Mouse (Mus musculus): ENCODE results near the gene Tmem135. TPM values are rescaled to one million over a fixed set of nuclear protein-coding genes. Genes with fewer than 3 reads are reported as not detected.
A peak's percentile ranks its signal among the peaks of the same experiment; 100 is the strongest.

The Tmem135 gene
- polyA plus RNA-seq, 1 experiment from 2014 or later = 21.0 TPM

GRCm38 (mm10) chr7:89161610-89162378 is 242.2 kb downstream of the Tmem135 start:
- H3K4me3 ChIP-seq (ENCODE audit: low read depth, low read length) = no peak overlapping the region
- no peak for TF ChIP-seq EP300 (optimal IDR thresholded peaks at IDR 0.05)
- no peak for TF ChIP-seq CTCF (IDR thresholded peaks at IDR 0.05; ENCODE audit: low read depth)
- no peaks in the 10 kb centered on the region for H3K4me1 ChIP-seq (replicated peaks; ENCODE audit: control insufficient read depth, insufficient read depth)
- WGBS = 70% methylated on average over 6 of the region's 6 CpGs
- no peak overlapping the region for H3K9ac ChIP-seq (ENCODE audit: low read length)
- DNase-seq (ENCODE audit: low spot score) (no peak), ATAC-seq (ENCODE audit: low FRiP score, low TSS enrichment) (no peak)
- no peak overlapping the region for H3K4me2 ChIP-seq (replicated peaks; ENCODE audit: low read depth)
- no peaks in the 10 kb centered on the region for H3K9me3 ChIP-seq (ENCODE audit: control insufficient read depth, low read length)
- no peak overlapping the region for H3K27ac ChIP-seq (replicated peaks)
- no peaks in the 10 kb centered on the region for H3K27me3 ChIP-seq (ENCODE audit: control insufficient read depth, insufficient read depth, low read length)
- no peaks in the 10 kb centered on the region for H3K36me3 ChIP-seq (ENCODE audit: control insufficient read depth, insufficient read depth, low read length)

- Histone ChIP-seq H3K4me3 (ENCODE audit: low read depth, low read length) (no peak overlapping the region), H3K9me3 (ENCODE audit: control insufficient read depth, low read length) (no peaks in the 10 kb centered on the region), H3K4me1 (replicated peaks; ENCODE audit: control insufficient read depth, insufficient read depth) (no peaks in the 10 kb centered on the region), H3K4me2 (replicated peaks; ENCODE audit: low read depth) (no peak overlapping the region), H3K9ac (ENCODE audit: low read length) (no peak overlapping the region), H3K27me3 (ENCODE audit: control insufficient read depth, insufficient read depth, low read length) (no peaks in the 10 kb centered on the region), H3K27ac (replicated peaks) (no peak overlapping the region), H3K36me3 (ENCODE audit: control insufficient read depth, insufficient read depth, low read length) (no peaks in the 10 kb centered on the region)
- 61% methylated on average over 8 of the region's 8 CpGs for WGBS
- DNase-seq (ENCODE audit: low spot score) = no peak
- no peak for TF ChIP-seq EP300 (optimal IDR thresholded peaks at IDR 0.05)
- TF ChIP-seq CTCF (IDR thresholded peaks at IDR 0.05; ENCODE audit: low read depth) = no peak
- peak; percentile 86 for ATAC-seq (ENCODE audit: low FRiP score, low TSS enrichment)
Observed at GRCm38 (mm10) chr7:89157356-89157755, 246.7 kb downstream of the Tmem135 start.

- Histone ChIP-seq H3K9me3 (ENCODE audit: control insufficient read depth, low read length) (no peaks in the 10 kb centered on the region), H3K9ac (ENCODE audit: low read length) (no peak overlapping the region), H3K4me2 (replicated peaks; ENCODE audit: low read depth) (no peak overlapping the region), H3K4me3 (ENCODE audit: low read depth, low read length) (no peak overlapping the region), H3K36me3 (ENCODE audit: control insufficient read depth, insufficient read depth, low read length) (no peaks in the 10 kb centered on the region), H3K4me1 (replicated peaks; ENCODE audit: control insufficient read depth, insufficient read depth) (no peaks in the 10 kb centered on the region), H3K27ac (replicated peaks) (no peak overlapping the region), H3K27me3 (ENCODE audit: control insufficient read depth, insufficient read depth, low read length) (no peaks in the 10 kb centered on the region)
- ATAC-seq (ENCODE audit: low FRiP score, low TSS enrichment) = no peak
- TF ChIP-seq CTCF (IDR thresholded peaks at IDR 0.05; ENCODE audit: low read depth) = no peak
- TF ChIP-seq EP300 (optimal IDR thresholded peaks at IDR 0.05) = no peak
- 74% methylated on average over 4 of the region's 4 CpGs for WGBS
- DNase-seq (ENCODE audit: low spot score) = no peak
Observed at GRCm38 (mm10) chr7:89156629-89157028, 247.4 kb downstream of the Tmem135 start.

- Histone ChIP-seq H3K9me3 (ENCODE audit: control insufficient read depth, low read length) (no peaks in the 10 kb centered on the region), H3K27me3 (ENCODE audit: control insufficient read depth, insufficient read depth, low read length) (no peaks in the 10 kb centered on the region), H3K4me1 (replicated peaks; ENCODE audit: control insufficient read depth, insufficient read depth) (no peaks in the 10 kb centered on the region), H3K27ac (replicated peaks) (no peak overlapping the region), H3K36me3 (ENCODE audit: control insufficient read depth, insufficient read depth, low read length) (0 out of 2 replicates have a peak, but pooled peaks cover 2% of the 10 kb centered on the region), H3K4me2 (replicated peaks; ENCODE audit: low read depth) (no peak overlapping the region), H3K9ac (ENCODE audit: low read length) (no peak overlapping the region), H3K4me3 (ENCODE audit: low read depth, low read length) (no peak overlapping the region)
- no peak for ATAC-seq (ENCODE audit: low FRiP score, low TSS enrichment)
- TF ChIP-seq EP300 (optimal IDR thresholded peaks at IDR 0.05) (no peak), CTCF (IDR thresholded peaks at IDR 0.05; ENCODE audit: low read depth) (no peak)
- 50% methylated on average over 7 of the region's 7 CpGs for WGBS
- no peak for DNase-seq (ENCODE audit: low spot score)
Observed at GRCm38 (mm10) chr7:89155741-89156140, 248.3 kb downstream of the Tmem135 start.

- TF ChIP-seq EP300 (optimal IDR thresholded peaks at IDR 0.05) = no peak
- no peak for TF ChIP-seq CTCF (IDR thresholded peaks at IDR 0.05; ENCODE audit: low read depth)
- no peaks in the 10 kb centered on the region for H3K9me3 ChIP-seq (ENCODE audit: control insufficient read depth, low read length)
- WGBS = 55% methylated on average over 6 of the region's 6 CpGs
- no peak overlapping the region for H3K4me3 ChIP-seq (ENCODE audit: low read depth, low read length)
- DNase-seq (ENCODE audit: low spot score) (no peak), ATAC-seq (ENCODE audit: low FRiP score, low TSS enrichment) (no peak)
- no peak overlapping the region for H3K4me2 ChIP-seq (replicated peaks; ENCODE audit: low read depth)
- no peak overlapping the region for H3K27ac ChIP-seq (replicated peaks)
- 0 out of 2 replicates have a peak, but pooled peaks cover 2% of the 10 kb centered on the region for H3K36me3 ChIP-seq (ENCODE audit: control insufficient read depth, insufficient read depth, low read length)
- no peak overlapping the region for H3K9ac ChIP-seq (ENCODE audit: low read length)
- H3K4me1 ChIP-seq (replicated peaks; ENCODE audit: control insufficient read depth, insufficient read depth) = no peaks in the 10 kb centered on the region
- H3K27me3 ChIP-seq (ENCODE audit: control insufficient read depth, insufficient read depth, low read length) = no peaks in the 10 kb centered on the region
Observed at GRCm38 (mm10) chr7:89155223-89155622, 248.8 kb downstream of the Tmem135 start.

GRCm38 (mm10) chr7:89151345-89151744 is 252.7 kb downstream of the Tmem135 start:
- H3K27ac ChIP-seq (replicated peaks) = no peak overlapping the region
- ATAC-seq (ENCODE audit: low FRiP score, low TSS enrichment) = no peak
- no peak overlapping the region for H3K4me3 ChIP-seq (ENCODE audit: low read depth, low read length)
- no peak for DNase-seq (ENCODE audit: low spot score)
- no peaks in the 10 kb centered on the region for H3K9me3 ChIP-seq (ENCODE audit: control insufficient read depth, low read length)
- H3K4me2 ChIP-seq (replicated peaks; ENCODE audit: low read depth) = no peak overlapping the region
- H3K27me3 ChIP-seq (ENCODE audit: control insufficient read depth, insufficient read depth, low read length) = no peaks in the 10 kb centered on the region
- H3K4me1 ChIP-seq (replicated peaks; ENCODE audit: control insufficient read depth, insufficient read depth) = no peaks in the 10 kb centered on the region
- H3K9ac ChIP-seq (ENCODE audit: low read length) = no peak overlapping the region
- TF ChIP-seq EP300 (optimal IDR thresholded peaks at IDR 0.05) = no peak
- TF ChIP-seq CTCF (IDR thresholded peaks at IDR 0.05; ENCODE audit: low read depth) = no peak
- WGBS = 79% methylated on average over 6 of the region's 6 CpGs
- H3K36me3 ChIP-seq (ENCODE audit: control insufficient read depth, insufficient read depth, low read length) = 0 out of 2 replicates have a peak, but pooled peaks cover 6% of the 10 kb centered on the region

All from stomach, postnatal 0 days (tissue).